Mouse (Mus musculus): ENCODE measurements around the gene Morc1.

Gene Morc1

GRCm38 (mm10) chr16:48474896-48475802, 44.1 kb downstream of the Morc1 start:
- no peak for DNase-seq (ENCODE audit: low spot score)

GRCm38 (mm10) chr16:48479266-48479848, 48.3 kb downstream of the Morc1 start:
- no peak for DNase-seq (ENCODE audit: low spot score)

- no peak for DNase-seq (ENCODE audit: low spot score)
These were observed 85.9 kb downstream of the Morc1 start for GRCm38 (mm10) chr16:48516776-48517499.

GRCm38 (mm10) chr16:48519569-48519968, 88.5 kb downstream of the Morc1 start:
- DNase-seq (ENCODE audit: low spot score) = no peak

- DNase-seq (ENCODE audit: low spot score) = no peak
These were observed 106.1 kb downstream of the Morc1 start for GRCm38 (mm10) chr16:48537108-48537507.

GRCm38 (mm10) chr16:48562290-48563080, 131.4 kb downstream of the Morc1 start:
- no peak for DNase-seq (ENCODE audit: low spot score)

GRCm38 (mm10) chr16:48570354-48570753, 139.3 kb downstream of the Morc1 start:
- DNase-seq (ENCODE audit: low spot score) = peak; percentile 19

GRCm38 (mm10) chr16:48574072-48574471, 143.0 kb downstream of the Morc1 start:
- DNase-seq (ENCODE audit: low spot score) = no peak

GRCm38 (mm10) chr16:48574499-48574898, 143.5 kb downstream of the Morc1 start:
- DNase-seq (ENCODE audit: low spot score) = no peak

GRCm38 (mm10) chr16:48585369-48585768, 154.3 kb downstream of the Morc1 start:
- no peak for DNase-seq (ENCODE audit: low spot score)

- no peak for DNase-seq (ENCODE audit: low spot score)
These were observed 163.4 kb downstream of the Morc1 start for GRCm38 (mm10) chr16:48594457-48594856.

- DNase-seq (ENCODE audit: low spot score) = no peak
These were observed 164.2 kb downstream of the Morc1 start for GRCm38 (mm10) chr16:48595216-48595615.

GRCm38 (mm10) chr16:48603735-48604211, 172.7 kb downstream of the Morc1 start:
- no peak for DNase-seq (ENCODE audit: low spot score)

GRCm38 (mm10) chr16:48606476-48607038, 175.5 kb downstream of the Morc1 start:
- DNase-seq (ENCODE audit: low spot score) = no peak

GRCm38 (mm10) chr16:48608224-48608623, 177.2 kb downstream of the Morc1 start:
- DNase-seq (ENCODE audit: low spot score) = no peak

- no peak for DNase-seq (ENCODE audit: low spot score)
These were observed 179.8 kb downstream of the Morc1 start for GRCm38 (mm10) chr16:48610866-48611265.

- DNase-seq (ENCODE audit: low spot score) = no peak
These were observed 180.4 kb downstream of the Morc1 start for GRCm38 (mm10) chr16:48611436-48611835.

GRCm38 (mm10) chr16:48613783-48614182, 182.7 kb downstream of the Morc1 start:
- DNase-seq (ENCODE audit: low spot score) = no peak

- no peak for DNase-seq (ENCODE audit: low spot score)
These were observed 189.5 kb downstream of the Morc1 start for GRCm38 (mm10) chr16:48620510-48620909.

GRCm38 (mm10) chr16:48621019-48621418, 190.0 kb downstream of the Morc1 start:
- DNase-seq (ENCODE audit: low spot score) = no peak

- DNase-seq (ENCODE audit: low spot score) = peak; percentile 2
These were observed 192.4 kb downstream of the Morc1 start for GRCm38 (mm10) chr16:48623447-48623846.

All from c-Kit-positive CD71-positive TER-119-positive erythroid progenitor cells, embryonic 14.5 days (primary cell).